Mouse (Mus musculus) layer of hippocampus, adult 8-10 months (tissue): Measurements from ENCODE around the gene Fam83f. TPM values are rescaled to one million over a fixed set of nuclear protein-coding genes. Genes with fewer than 3 reads are reported as not detected.
"Not testable (repeated sequence)": the region's sequence is repeated elsewhere in the genome, so short reads cannot be mapped to it uniquely, and the experiment has no call there.

Source experiments
- DNase-seq, 2 experiments: peaks; one replicate each; pipeline ENCODE4 v3.0.0; 2022; ENCODE audit warnings: low spot score in 2 of 2
- total RNA-seq, 4 experiments: library from RNA; stranded (reverse); gene quantifications; 2 replicates each; pipeline ENCODE4 v1.2.4; 2022

Fam83f gene
- total RNA-seq, 4 experiments from 2014 or later, result 0.16 to 0.32 (median 0.23) TPM

DNA sequence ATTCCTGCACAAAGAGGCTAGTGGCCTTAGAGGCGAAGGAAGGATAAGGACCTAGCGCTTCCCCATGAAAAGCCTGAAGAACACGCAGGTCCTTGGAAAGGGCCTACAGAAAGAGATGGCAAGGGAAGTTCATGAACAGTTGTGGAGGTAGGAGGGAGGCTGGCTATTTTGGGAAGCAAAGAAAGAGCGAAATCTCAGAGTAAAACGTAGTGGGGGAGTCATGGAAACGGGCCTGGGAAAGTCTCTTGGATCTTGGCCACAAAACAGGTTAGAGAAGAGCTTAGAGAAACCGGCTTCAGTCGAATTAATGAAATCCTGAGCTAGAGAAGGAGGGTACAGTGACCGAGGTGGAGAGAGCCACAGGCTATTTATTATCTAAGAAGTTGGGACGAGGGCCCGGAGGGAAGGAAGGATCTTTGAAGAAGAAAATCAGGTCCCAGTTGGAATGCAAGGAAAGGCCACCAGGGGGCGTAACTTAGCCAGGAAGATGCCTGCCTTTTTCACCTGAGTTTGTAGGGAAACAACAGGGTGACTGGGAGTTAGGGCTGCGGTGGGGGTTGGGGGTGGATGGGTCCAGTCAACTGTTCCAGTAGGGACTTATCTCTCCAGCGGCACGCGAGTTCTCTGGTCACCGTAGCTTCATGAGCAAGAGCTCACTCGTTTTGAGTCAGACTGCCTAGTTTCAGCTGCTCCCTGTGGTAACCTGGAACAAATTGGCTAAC lies 34.3 kb downstream of the Fam83f start:
- peak in 1 of 2 experiments; percentile 86 for DNase-seq

DNA sequence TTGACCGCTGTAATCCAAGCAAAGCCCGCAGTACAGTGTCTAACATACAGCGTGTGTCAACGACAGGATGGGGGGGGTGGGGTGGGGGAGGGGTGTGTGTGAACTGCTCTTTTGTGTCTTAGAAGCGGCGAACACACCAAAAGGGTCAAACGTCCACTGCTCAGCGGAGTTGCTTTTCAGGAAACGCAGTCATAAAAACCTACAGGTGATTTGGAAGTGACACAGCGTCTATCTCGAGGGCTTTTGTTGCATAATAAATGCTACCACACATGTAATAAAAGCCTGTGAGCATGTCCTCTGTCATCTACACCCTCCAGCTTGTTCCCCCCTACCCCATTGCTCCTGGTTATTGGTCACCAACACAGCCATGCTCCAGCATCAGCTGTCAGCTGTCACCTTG lies 34.9 kb downstream of the Fam83f start:
- no peak for DNase-seq

DNA sequence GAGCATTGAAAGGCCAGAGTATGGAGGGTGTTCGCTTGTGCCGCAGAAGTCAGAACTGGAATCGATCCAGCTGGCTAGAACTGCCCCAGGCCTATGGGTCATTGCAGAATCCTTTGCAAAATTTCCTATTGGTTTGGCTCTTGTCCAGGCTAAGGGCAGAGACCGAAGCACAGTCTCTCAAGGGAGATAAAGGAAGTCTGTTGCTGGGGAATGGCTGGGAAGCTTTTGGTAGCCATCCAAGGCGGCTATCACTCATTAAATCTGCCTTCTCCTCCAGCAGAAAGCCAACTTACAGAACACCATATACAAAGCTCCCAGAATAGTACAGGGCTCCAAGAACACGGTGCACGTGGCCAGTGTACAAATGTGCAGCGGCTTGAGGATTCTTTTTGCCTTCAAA lies 35.4 kb downstream of the Fam83f start:
- peak in 1 of 2 experiments; percentile 34 for DNase-seq

DNA sequence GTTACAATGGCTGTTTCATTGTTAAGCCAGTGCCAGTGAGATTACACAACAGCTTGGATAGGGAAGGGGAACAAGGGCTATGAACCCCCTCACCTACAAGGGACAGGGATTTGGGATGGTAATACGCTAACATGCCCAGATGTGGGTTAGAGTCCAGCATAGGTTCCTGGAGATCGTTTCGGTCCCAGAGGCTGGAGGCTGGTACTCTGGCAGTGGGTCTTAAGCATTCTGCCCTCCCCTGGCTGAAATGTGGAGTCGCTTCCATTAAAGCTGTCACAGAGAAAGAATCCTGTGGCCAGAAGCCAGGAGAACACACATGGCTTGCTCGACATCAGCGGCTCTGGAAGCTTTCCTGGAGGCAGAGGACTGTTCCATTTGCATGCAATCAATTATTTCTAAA lies 37.9 kb downstream of the Fam83f start:
- peak in 1 of 2 experiments; percentile 63 for DNase-seq

DNA sequence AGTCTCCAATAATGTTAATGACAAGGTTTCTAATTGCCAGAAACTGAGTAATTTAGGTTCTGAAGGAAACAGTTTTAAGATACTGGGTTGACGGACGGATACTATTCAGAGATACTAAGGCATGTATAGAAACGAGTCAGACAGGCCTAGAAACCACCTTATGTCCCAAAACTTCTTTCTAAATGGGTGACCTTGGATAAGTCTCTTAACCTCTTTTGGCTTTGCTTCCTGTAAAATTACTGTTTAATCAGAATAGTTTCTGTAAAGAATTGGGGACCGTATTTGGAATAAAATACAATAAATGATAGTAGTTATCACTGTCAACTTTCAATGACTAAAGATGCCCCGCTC lies 38.6 kb downstream of the Fam83f start:
- no peak for DNase-seq

DNA sequence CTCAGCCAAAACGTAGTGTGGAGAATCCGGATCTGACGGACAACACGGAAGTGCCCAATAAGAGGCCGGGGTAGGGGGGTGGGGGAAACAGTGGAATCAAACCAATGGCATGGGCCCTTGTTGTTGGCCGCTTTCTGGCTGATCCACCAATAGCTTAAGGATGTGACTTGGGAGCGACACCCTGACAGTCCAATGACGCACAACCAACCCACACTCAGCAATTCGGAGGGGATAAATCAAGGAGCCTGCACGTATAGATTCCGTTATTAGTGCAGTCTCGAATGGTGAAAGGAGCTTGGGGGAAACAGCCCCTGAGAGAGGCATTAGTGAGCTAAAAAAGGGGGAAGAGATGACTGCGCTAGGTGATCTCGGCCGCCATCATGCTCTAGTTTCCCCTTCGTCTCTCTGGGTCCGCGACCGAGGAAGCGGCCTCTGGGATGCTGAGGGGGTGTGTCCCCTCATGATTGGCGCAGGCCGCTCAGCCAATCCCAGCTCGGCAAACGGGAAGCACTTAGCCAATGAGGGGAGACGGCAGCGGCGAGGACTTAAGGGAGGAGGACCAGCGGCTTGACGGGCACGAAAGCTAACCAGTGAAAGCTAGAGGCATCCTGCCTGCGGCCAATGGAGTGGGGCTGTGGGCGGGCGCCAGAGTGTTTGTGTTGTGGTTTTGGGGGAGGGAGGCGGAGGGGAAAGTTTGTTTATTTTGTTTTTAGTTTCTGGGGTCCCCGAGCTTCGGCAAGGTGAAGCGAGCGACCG lies 39.1 kb downstream of the Fam83f start, which contains the start of gene Tnrc6b:
Gene Tnrc6b (plus strand): TSS at position 706 of the 756 bp plus-strand sequence.
- DNase-seq, result peak; percentile 99

DNA sequence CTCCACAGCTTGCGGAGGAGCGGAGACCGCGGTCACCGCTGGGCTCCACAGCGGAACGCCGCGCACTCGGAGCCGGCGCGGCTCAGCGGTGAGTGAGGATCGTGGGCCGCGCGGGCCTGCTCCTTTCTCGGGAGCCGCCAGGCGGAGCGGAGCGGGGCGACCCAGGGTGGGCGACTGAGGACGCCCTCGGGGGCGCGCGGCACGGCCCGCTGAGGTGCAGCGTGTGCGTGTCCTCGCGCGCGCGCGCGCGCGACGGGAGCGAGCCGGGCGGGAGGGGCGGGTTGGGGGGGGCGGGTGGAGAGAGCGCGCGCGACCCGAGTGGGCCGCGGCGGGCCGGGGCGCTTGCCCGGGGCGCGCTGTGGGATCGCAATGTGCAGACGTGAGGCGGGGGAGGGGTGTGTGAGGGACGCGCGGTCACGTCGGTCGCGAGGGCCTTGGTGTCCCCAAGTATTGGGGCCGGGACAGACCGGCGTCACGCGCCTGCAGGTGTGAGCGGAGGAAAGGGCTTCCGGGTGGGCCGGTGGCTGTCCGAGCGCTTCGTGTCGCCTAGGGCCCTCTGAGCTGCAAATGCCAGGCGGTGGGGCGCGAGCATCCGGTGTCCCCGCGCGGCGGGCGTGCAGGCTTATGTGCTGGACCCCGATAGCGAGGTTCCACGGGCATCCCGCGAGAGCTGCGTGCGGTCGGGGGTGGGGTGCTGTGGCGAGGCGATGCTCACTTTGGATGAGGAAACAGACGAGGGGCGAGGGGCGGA lies 39.9 kb downstream of the Fam83f start:
- peak in 1 of 2 experiments; percentile 60 for DNase-seq

DNA sequence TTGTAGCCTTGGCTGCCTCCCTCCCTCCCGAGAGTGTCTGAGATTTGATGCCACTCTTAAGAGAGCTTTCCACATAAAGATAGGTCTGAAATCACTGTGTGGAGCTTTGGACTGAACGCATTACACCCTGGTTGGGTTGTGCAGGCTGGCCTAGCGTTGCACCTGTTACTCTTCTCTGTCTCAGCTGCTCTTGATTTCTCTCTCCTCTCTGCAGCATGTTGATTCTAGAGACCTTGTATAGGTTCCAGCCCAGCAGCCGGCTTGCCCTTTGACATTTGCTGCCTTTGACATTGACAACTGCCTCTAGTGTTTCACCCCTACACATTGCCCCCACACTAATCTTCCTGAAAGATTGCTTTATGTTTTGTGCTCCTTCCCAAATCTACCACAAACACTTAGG lies 42.7 kb downstream of the Fam83f start:
- DNase-seq, result no peak

DNA sequence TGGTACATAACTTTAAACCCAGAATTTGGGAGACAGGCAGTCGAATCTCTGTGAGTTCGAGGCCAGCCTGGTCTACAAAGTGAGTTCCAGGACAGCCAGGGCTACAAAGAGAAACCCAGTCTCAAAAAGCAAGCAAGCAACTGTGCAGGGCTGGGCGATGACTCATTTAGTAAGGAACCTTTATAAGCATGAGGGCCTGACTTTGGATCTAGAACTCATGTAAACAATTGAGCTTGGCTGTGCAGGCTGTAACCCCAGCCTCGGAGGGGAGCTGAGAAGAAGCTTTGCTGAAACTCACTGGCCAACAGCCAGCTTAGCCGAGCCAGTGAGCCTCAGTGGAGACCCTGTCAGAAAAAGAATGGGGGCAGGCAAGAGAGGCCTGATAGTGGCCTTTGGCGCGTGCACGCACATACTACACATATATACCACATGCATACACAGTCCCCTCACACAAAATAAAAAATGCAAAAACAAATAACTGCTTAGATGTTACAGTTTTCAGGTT lies 45.0 kb downstream of the Fam83f start:
- DNase-seq, result no peak

DNA sequence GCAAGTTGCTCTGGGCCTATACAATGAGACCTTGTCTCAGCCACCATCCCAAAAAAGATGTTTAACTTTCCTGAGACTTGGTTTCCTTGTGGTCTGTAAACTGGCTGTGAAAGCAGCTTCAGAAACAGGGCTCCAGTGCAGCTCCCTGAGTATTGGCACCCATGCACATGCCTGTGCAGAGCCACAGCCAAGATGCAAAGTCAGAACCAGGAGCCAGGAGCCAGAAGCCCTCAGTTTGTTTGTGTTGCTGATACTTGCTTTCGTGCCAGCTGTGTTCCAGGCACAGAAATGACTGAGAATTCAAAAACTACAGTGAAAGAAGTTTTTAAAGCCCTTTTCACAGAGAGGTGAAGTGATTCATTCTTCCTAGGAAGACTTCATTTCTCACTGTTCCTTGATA lies 45.8 kb downstream of the Fam83f start:
- DNase-seq, result peak in 1 of 2 experiments; percentile 49

DNA sequence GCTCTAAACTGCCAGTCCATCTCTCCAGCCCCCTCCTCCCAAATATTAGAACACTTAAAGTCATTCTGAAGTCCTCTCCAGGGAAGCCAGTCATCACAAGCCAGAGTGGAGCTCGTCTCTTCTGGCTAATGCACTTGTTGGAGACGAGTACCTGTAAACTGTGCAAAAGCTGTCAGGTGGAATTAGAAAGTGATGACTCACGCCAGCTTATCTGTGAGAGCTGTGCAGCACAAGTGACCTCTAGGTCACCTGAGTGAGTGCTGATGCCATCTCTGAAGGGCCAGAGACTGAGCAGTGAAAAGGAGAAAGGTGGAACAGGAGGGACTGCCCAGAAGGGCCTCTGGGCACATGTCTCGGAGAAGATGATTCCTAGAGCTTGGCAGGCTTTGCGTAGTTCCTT lies 48.6 kb downstream of the Fam83f start:
- no peak for DNase-seq

DNA sequence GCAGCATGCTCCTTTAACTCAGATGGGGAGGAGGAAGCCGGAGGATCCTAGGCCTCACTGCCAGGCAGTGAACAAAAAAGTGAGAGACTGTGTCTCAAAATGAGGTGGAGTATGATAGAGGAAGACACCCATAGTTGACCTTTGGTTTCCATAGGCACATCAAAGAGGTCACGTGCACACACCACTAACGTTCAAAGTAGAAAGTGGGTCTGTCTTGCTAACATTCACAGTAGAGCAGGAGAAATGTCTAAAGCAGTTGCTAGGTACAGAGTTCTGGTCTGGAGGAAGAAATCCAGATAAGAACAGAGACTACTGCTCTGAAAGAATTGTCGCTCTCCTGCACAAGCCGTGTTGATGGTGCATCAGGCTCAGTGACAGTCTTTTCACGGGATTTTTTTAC lies 50.2 kb downstream of the Fam83f start:
- no peak for DNase-seq

DNA sequence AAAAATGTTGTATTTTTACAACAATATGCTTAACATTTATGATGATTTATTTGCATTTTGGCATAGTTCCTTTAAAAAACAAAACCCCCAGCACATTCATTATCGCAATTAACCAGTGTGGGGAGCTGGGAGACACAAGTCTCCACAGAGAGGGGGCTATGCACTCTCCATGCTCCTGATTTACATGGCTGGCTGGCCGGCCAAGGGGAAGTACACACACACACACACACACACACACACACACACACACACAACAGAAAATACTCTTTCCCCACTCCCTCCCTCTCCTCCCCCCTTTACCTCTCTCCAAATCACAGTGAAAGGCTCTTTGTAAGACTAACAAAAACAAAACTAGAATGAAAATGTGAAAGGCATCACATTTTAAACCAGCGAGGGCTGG lies 50.7 kb downstream of the Fam83f start:
- DNase-seq, result no peak

DNA sequence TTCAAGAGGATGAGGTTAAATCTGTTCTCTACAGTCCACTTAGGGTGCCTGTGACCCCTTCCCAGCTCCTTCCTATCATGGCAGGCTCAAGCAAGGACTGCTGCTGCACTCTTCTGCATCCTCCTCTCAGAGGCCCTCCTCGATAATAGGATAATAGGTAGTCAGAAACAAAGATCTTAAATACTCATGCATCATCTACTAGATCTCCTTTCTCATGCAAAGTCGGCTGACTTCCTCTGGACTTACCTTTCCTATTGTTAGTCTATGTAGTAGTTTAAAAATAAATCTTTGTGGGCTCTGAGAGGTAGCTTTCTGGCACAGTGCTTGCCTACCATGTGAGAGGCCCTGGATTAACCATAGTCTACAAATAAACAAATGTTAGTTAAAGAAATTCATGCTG lies 57.8 kb downstream of the Fam83f start:
- no peak for DNase-seq

DNA sequence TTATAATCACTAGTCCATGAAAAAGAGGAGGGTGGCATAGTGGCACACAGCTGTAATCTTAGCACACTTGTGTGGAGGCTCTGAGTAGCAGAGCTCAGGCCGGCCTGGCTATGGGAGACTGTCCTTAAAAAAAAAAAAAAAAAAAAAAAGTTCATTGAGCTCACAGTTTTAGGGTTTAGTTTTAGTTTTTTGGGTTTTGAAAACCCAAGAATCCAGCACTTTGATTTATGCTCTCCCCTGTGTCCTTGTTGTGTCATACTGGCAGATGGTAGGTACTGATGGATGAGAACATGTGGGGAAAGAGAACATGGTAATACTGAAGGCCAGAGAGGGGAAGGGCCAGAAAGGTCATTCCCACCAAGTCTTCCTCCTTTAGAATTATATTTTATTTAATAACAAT lies 59.4 kb downstream of the Fam83f start:
- no peak for DNase-seq

DNA sequence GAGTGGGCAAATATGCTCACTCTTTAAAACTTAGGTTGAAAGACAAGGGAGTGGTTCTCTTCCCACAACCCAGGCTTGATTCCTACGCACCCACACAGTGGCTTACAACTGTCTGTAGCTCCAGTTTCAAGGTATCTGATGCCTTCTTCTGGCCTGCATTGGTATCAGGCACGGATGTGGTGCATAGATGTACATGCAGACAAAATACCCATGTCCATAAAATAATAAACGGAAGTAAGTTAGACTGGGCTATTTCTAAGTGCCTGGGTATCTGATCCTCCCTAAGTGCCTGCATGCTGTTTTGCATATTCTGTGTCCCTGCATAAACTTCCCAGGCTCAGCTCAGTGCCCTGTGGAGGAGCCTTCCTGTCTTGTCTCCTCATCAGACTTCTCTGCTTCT lies 59.9 kb downstream of the Fam83f start:
- DNase-seq, result no peak

DNA sequence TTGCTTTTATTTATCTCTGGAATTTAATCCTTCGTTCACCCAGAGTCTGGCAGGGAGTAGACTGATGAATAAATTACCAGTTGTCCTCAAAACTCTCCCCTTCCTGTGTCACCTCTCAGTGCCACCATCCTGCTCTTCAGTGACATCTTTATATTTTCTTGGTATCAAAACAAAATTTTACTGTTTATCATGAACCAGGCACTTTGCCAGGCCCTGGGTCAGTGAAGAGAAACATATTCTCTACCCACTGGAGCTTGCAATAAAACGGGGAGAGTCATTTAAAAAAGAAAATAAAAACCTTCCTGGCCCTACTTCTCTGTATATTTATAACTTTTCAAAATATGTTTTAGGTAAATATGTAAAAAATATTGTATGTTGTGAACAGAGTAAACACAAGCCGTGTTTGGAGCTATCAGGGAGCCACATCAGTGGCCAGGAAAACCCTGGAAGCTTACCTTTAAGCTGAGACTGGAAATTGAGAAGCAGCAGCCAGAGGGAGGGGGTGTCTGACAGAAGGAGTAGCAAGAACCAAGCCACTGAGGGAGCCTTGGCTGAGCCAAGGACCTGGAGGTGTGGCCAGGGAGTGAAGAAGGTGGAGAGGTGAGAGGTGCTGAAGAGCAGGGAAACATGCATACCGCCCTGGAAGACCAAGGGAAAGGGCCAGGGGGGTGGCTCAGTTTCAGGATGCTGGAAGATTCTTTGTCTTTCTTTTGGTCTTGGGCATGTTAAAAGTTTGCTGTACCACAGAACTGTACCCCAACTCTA lies 60.8 kb downstream of the Fam83f start:
- DNase-seq, result no peak

DNA sequence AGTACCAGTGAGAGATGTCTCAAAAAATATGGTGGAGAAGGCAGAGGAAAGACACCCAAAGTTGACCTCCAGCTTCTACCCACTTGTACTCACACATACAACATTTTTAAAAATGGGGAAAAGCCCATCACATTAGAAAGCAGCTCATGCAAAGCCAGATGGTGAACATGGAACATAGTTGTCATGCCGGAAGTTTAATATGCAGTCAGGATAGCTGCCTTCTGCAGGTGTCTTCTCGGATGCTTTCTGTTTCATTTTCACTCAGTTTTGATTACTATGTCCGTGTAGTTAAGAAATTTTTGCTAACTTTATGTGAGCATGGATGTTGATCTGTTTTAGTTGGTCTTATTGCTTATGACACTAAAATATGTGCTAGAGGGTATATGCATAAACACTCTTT lies 63.7 kb downstream of the Fam83f start:
- no peak for DNase-seq

DNA sequence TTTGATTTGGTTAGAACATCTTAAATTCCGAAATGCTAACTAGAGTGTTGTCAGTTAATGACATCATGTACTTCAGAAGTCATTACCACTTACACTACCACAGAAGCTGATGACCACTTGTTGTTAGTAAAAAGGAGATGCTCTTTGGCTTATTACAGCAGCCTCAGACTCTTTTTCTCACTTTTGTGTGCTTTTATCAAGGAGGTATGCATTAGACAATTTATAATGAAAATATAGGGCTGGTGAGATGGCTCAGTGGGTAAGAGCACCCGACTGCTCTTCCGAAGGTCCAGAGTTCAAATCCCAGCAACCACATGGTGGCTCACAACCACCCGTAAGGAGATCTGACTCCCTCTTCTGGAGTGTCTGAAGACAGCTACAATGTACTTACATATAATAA lies 64.1 kb downstream of the Fam83f start:
- not testable (repeated sequence) for DNase-seq

DNA sequence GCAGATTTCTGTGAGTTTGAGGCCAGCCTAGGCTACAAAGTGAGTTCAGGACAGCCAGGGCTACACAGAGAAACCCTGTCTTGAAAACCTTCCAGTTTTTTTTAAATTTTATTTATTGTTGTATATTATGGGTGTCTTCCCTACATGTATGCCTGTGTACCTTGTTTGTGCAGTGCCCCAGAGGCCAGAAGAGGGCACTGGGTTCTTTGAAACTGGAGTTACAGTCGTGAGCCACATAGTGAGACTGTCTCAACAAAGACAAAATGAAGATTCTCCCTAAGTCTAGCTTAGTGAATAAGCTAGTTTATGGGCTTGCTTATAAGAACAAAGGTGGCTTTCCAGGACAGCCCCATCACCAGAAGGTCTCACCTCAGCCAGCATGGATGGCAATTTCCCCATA lies 64.9 kb downstream of the Fam83f start:
- DNase-seq, result no peak

DNA sequence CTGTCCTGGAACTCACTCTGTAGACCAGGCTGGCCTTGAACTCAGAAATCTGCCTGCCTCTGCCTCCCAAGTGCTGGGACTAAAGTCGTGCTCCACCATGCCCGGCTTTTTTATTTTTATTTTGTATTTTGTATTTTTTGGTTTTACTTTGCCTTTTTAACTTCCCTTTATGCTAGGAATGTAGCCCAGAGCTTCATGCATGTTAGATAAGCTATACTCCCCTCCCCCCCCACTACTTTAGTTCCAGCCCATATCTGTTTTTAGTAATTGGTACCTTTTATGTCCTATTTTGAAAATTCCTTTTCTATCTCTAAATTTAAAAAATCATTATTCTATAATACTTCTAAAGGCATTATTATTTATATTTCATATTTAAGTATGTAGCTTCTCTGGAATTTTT lies 66.6 kb downstream of the Fam83f start:
- DNase-seq, result no peak
